Mouse (Mus musculus): ENCODE results near the gene Scrt2.

DNA sequence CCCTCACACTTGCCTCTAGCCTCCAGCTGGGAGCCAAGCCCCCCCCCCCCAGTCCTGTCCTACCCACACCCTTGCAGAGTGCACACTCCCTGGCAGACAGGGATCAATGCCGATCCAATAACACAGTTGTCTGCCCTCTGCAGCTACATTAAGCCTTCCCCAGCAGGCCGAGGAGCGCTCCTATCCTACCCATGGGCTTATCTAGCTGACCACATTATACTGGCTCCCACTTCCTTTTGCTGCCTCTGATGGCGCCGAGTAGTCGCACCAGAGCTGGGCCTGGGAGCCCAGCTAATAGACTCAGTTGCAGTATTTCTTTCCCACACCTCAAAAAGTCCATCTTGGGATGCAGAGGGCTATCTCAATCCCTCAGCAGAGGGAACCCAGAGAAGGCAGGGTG, 4.1 kb downstream of the Scrt2 start:
- TF ChIP-seq POLR2A (IDR thresholded peaks at IDR 0.05; ENCODE audit: borderline replicate concordance, low read depth, low read length) (no peak), CTCF (IDR thresholded peaks at IDR 0.05; ENCODE audit: low read depth, low read length) (no peak)

Data from bone marrow macrophage, adult 2 months (primary cell).